Mouse (Mus musculus): ENCODE measurements around the gene Vmn1r85. TPM values are rescaled to one million over a fixed set of nuclear protein-coding genes. Genes with fewer than 3 reads are reported as not detected.
A peak's percentile ranks its signal among the peaks of the same experiment; 100 is the strongest.

Gene Vmn1r85
- polyA plus RNA-seq, 1 experiment from 2014 or later, result not detected

- peaks cover 22% of the 10 kb centered on the region for H3K4me1 ChIP-seq (replicated peaks; ENCODE audit: control insufficient read depth, insufficient read depth, low read length)
- no peaks in the 10 kb centered on the region for H3K36me3 ChIP-seq (ENCODE audit: control insufficient read depth, insufficient read depth, low read length)
- DNase-seq (ENCODE audit: low spot score) (no peak), ATAC-seq (replicated peaks; ENCODE audit: low FRiP score) (no peak)
- no peak overlapping the region for H3K27ac ChIP-seq (ENCODE audit: low read depth, low read length)
- peaks cover 37% of the 10 kb centered on the region for H3K27me3 ChIP-seq (replicated peaks; ENCODE audit: control insufficient read depth, insufficient read depth, low read length)
- H3K9ac ChIP-seq (ENCODE audit: low read depth, low read length), result no peak overlapping the region
- 38% methylated on average over 16 of the region's 16 CpGs for whole genome bisulfite sequencing
- H3K9me3 ChIP-seq (ENCODE audit: control insufficient read depth, low read length), result peaks cover 3% of the 10 kb centered on the region; the same call in 1 of the 2 replicates
- peak overlapping the region; percentile 49 for H3K4me3 ChIP-seq (ENCODE audit: low read depth, low read length)
- H3K4me2 ChIP-seq, result peak overlapping the region; percentile 77
Measured at GRCm38 (mm10) chr7:13043120-13043444, 51.9 kb downstream of the Vmn1r85 start.

- H3K27me3 ChIP-seq (replicated peaks; ENCODE audit: control insufficient read depth, insufficient read depth, low read length), result peaks cover 37% of the 10 kb centered on the region
- no peak overlapping the region for H3K4me3 ChIP-seq (ENCODE audit: low read depth, low read length)
- 73% methylated on average over 6 of the region's 6 CpGs for WGBS
- peaks cover 3% of the 10 kb centered on the region; the same call in 1 of the 2 replicates for H3K9me3 ChIP-seq (ENCODE audit: control insufficient read depth, low read length)
- H3K4me2 ChIP-seq, result no peak overlapping the region
- DNase-seq (ENCODE audit: low spot score), result no peak
- ATAC-seq (replicated peaks; ENCODE audit: low FRiP score), result no peak
- H3K4me1 ChIP-seq (replicated peaks; ENCODE audit: control insufficient read depth, insufficient read depth, low read length), result peaks cover 22% of the 10 kb centered on the region
- no peak overlapping the region for H3K9ac ChIP-seq (ENCODE audit: low read depth, low read length)
- H3K27ac ChIP-seq (ENCODE audit: low read depth, low read length), result no peak overlapping the region
- H3K36me3 ChIP-seq (ENCODE audit: control insufficient read depth, insufficient read depth, low read length), result no peaks in the 10 kb centered on the region
Measured at GRCm38 (mm10) chr7:13042511-13042910, 52.5 kb downstream of the Vmn1r85 start.

GRCm38 (mm10) chr7:13041256-13041655 is 53.7 kb downstream of the Vmn1r85 start:
- Histone ChIP-seq H3K4me1 (replicated peaks; ENCODE audit: control insufficient read depth, insufficient read depth, low read length) (peaks cover 28% of the 10 kb centered on the region), H3K27me3 (replicated peaks; ENCODE audit: control insufficient read depth, insufficient read depth, low read length) (peaks cover 37% of the 10 kb centered on the region), H3K36me3 (ENCODE audit: control insufficient read depth, insufficient read depth, low read length) (no peaks in the 10 kb centered on the region; the same call in 1 of the 2 replicates), H3K4me3 (ENCODE audit: low read depth, low read length) (no peak overlapping the region), H3K27ac (ENCODE audit: low read depth, low read length) (no peak overlapping the region), H3K4me2 (no peak overlapping the region), H3K9ac (ENCODE audit: low read depth, low read length) (no peak overlapping the region), H3K9me3 (ENCODE audit: control insufficient read depth, low read length) (peaks cover 3% of the 10 kb centered on the region; the same call in 1 of the 2 replicates)
- WGBS, result 65% methylated on average over 1 of the region's 1 CpGs
- ATAC-seq (replicated peaks; ENCODE audit: low FRiP score) (no peak), DNase-seq (ENCODE audit: low spot score) (no peak)

DNA sequence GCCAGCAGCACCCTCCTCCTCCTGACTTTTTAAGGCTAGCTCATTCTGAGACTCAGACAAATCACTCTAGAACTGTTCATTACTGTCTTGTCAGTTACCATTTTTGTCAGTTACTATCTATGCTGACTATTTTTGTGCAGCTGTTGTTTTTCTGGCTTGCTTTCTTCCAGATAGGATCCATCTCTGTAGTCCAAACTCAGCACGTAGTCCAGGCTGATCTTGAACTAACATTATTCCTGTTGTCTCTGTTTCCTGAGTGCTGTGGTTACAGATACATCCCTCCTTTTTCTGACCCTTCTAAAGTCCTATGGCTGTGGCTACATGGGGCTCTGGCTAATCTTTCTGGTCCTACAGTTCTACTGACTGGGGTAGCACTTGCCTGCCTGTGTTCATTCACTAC is 55.8 kb downstream of the Vmn1r85 start:
- H3K9ac ChIP-seq (ENCODE audit: low read depth, low read length), result peak overlapping the region; percentile 99
- ATAC-seq (replicated peaks; ENCODE audit: low FRiP score) (no peak), DNase-seq (ENCODE audit: low spot score) (no peak)
- peaks cover 12% of the 10 kb centered on the region for H3K36me3 ChIP-seq (ENCODE audit: control insufficient read depth, insufficient read depth, low read length)
- peak overlapping the region; percentile 98; the same call in 1 of the 2 replicates for H3K27ac ChIP-seq (ENCODE audit: low read depth, low read length)
- H3K27me3 ChIP-seq (replicated peaks; ENCODE audit: control insufficient read depth, insufficient read depth, low read length), result peaks cover 25% of the 10 kb centered on the region
- H3K9me3 ChIP-seq (ENCODE audit: control insufficient read depth, low read length), result peaks cover 3% of the 10 kb centered on the region; the same call in 1 of the 2 replicates
- peak overlapping the region; percentile 85; the same call in 1 of the 2 replicates for H3K4me3 ChIP-seq (ENCODE audit: low read depth, low read length)
- WGBS, result 42% methylated on average over 1 of the region's 1 CpGs
- peak overlapping the region; percentile 94 for H3K4me2 ChIP-seq
- H3K4me1 ChIP-seq (replicated peaks; ENCODE audit: control insufficient read depth, insufficient read depth, low read length), result peaks cover 33% of the 10 kb centered on the region

DNA sequence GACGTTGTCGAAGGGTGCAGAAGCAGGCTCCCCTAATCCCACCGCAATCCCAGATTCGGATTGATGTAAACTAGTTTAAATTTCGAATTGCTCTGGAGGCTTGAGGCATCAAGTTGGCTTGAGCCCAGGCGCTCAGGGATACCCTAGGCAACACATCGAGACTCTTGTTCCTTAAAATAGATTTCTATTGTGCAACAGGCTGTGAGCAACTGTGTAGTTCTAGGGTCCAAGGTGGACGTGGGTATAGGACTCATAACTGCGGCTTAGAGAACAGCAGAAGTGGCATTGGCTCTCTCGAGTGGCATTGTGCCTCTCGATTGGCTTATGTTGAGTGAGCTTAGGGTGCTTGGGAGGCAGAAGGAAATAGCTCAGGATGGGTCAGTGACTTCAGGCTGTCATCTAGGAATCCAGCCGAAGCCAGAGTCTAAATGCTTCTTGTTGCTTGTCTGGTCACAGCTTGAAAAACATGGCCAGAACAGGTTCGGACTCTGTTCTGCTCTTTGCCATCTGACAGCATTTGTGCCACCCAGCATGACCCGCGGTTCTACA is 56.3 kb downstream of the Vmn1r85 start:
- 16% methylated on average over 15 of the region's 15 CpGs for WGBS
- H3K9me3 ChIP-seq (ENCODE audit: control insufficient read depth, low read length), result peaks cover 3% of the 10 kb centered on the region; the same call in 1 of the 2 replicates
- peak overlapping the region; percentile 99 for H3K9ac ChIP-seq (ENCODE audit: low read depth, low read length)
- peaks cover 20% of the 10 kb centered on the region for H3K27me3 ChIP-seq (replicated peaks; ENCODE audit: control insufficient read depth, insufficient read depth, low read length)
- peak overlapping the region; percentile 85 for H3K4me3 ChIP-seq (ENCODE audit: low read depth, low read length)
- DNase-seq (ENCODE audit: low spot score) (peak; percentile 43), ATAC-seq (replicated peaks; ENCODE audit: low FRiP score) (no peak)
- peak overlapping the region; percentile 98 for H3K27ac ChIP-seq (ENCODE audit: low read depth, low read length)
- peaks cover 12% of the 10 kb centered on the region for H3K36me3 ChIP-seq (ENCODE audit: control insufficient read depth, insufficient read depth, low read length)
- H3K4me2 ChIP-seq, result peak overlapping the region; percentile 94
- peaks cover 31% of the 10 kb centered on the region for H3K4me1 ChIP-seq (replicated peaks; ENCODE audit: control insufficient read depth, insufficient read depth, low read length)

DNA sequence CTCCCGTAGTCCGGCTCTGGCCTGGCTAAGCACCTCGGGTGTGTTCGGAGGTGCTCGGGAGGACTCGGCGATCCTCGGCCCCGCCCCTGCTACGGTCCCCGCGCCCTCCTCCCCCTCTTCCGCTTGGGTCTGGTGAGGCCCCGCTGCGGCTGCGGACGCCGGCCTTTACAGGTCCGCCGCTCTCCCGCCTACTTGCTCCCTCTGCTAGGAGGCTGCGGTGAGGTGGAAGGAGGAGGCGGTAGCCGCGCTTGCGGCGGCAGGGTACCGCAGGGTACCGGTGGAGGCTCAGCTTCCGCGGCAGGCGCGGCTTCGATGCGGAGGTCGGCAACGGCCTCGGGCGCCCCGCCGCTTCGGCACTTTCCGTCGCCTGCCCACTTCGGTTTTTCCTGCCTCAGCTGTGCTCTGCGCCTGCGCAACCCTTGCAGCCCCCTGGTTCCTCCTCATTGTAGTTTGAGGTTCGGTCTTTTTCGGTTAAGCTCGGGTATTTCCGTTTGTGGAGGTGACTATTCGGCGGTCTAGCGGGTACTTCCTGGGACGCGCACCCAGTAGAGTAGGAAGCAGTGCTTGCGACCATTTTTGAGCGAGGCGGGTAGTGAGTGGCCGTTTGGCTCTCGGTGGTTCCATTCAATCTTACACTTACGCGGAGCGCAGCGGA is 56.9 kb downstream of the Vmn1r85 start, which contains the start of gene Ube2m:
TSS of gene Ube2m (minus strand) at position 375 of the 655 bp plus-strand sequence.
- Histone ChIP-seq H3K4me3 (ENCODE audit: low read depth, low read length) (peak within 1 kb of the TSS; percentile 85), H3K27me3 (replicated peaks; ENCODE audit: control insufficient read depth, insufficient read depth, low read length) (peaks cover 14% of the 10 kb centered on the region), H3K9ac (ENCODE audit: low read depth, low read length) (peak within 1 kb of the TSS; percentile 99), H3K36me3 (ENCODE audit: control insufficient read depth, insufficient read depth, low read length) (peaks cover 12% of the 10 kb centered on the region), H3K9me3 (ENCODE audit: control insufficient read depth, low read length) (peaks cover under 1% of the 10 kb centered on the region; the same call in 1 of the 2 replicates), H3K4me2 (peak within 1 kb of the TSS; percentile 94), H3K27ac (ENCODE audit: low read depth, low read length) (peak within 1 kb of the TSS; percentile 98), H3K4me1 (replicated peaks; ENCODE audit: control insufficient read depth, insufficient read depth, low read length) (peaks cover 26% of the 10 kb centered on the region)
- peak; percentile 98 for DNase-seq (ENCODE audit: low spot score)
- ATAC-seq (replicated peaks; ENCODE audit: low FRiP score), result peak; percentile 86
- WGBS, result under 1% methylated on average over 65 of the region's 65 CpGs

DNA sequence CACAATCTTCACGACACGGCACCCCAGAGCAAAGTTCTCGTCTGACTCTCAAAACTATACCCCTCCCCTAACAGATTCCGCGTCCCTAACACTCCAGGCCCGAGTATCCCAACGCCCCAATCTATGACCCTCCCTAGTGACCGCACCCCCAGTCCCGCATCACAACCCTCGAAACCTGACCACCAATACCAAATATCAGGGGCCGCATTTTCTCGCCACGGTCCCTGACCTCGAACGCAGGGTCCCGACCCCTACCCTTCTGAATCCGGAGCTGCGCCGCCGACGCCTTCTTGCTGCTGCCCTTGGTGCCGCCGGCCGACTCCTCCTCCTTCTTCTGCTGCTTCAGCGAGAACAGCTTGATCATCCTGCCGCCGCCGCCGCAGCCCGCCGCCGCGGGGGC is 57.6 kb downstream of the Vmn1r85 start:
- no peaks in the 10 kb centered on the region for H3K9me3 ChIP-seq (ENCODE audit: control insufficient read depth, low read length)
- H3K27ac ChIP-seq (ENCODE audit: low read depth, low read length), result peak overlapping the region; percentile 98
- peaks cover 13% of the 10 kb centered on the region for H3K36me3 ChIP-seq (ENCODE audit: control insufficient read depth, insufficient read depth, low read length)
- H3K4me2 ChIP-seq, result peak overlapping the region; percentile 81
- peaks cover 26% of the 10 kb centered on the region for H3K4me1 ChIP-seq (replicated peaks; ENCODE audit: control insufficient read depth, insufficient read depth, low read length)
- ATAC-seq (replicated peaks; ENCODE audit: low FRiP score), result no peak
- H3K27me3 ChIP-seq (replicated peaks; ENCODE audit: control insufficient read depth, insufficient read depth, low read length), result peaks cover 7% of the 10 kb centered on the region
- H3K4me3 ChIP-seq (ENCODE audit: low read depth, low read length), result peak overlapping the region; percentile 85
- H3K9ac ChIP-seq (ENCODE audit: low read depth, low read length), result peak overlapping the region; percentile 99
- DNase-seq (ENCODE audit: low spot score), result no peak
- 0% methylated on average over 32 of the region's 33 CpGs for WGBS

DNA sequence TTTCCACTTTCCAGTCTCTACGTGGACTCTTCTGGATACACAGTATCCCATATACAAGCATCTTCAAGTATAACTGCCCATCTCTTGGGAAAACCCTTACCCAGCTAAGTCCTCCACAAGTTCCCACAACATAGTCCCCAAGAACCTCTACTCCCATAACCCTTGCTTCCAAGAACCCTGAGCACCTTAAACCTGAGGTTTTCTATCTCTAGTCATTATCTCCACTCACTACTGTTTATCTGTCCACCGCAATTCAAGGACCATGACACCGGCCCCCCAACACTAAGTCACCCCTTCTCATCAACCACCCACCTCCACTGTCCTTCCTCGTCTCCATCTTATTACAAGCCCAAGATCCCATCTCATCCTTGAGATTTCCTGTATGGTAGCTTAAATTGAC is 58.2 kb downstream of the Vmn1r85 start:
- Histone ChIP-seq H3K4me3 (ENCODE audit: low read depth, low read length) (peak overlapping the region; percentile 85), H3K9me3 (ENCODE audit: control insufficient read depth, low read length) (no peaks in the 10 kb centered on the region), H3K9ac (ENCODE audit: low read depth, low read length) (peak overlapping the region; percentile 99), H3K27ac (ENCODE audit: low read depth, low read length) (peak overlapping the region; percentile 98), H3K4me2 (peak overlapping the region; percentile 81), H3K36me3 (ENCODE audit: control insufficient read depth, insufficient read depth, low read length) (peaks cover 19% of the 10 kb centered on the region), H3K27me3 (replicated peaks; ENCODE audit: control insufficient read depth, insufficient read depth, low read length) (0 out of 2 replicates have a peak, but pooled peaks cover 2% of the 10 kb centered on the region), H3K4me1 (replicated peaks; ENCODE audit: control insufficient read depth, insufficient read depth, low read length) (peaks cover 26% of the 10 kb centered on the region)
- DNase-seq (ENCODE audit: low spot score) (no peak), ATAC-seq (replicated peaks; ENCODE audit: low FRiP score) (no peak)
- WGBS, result 28% methylated on average over 4 of the region's 4 CpGs
